Mouse (Mus musculus) retina, adult 2 months (tissue): ENCODE measurements around the gene Trp63.
"Not testable (repeated sequence)": the region's sequence is repeated elsewhere in the genome, so short reads cannot be mapped to it uniquely, and the experiment has no call there.

Source experiments
- DNase-seq: peaks from one replicate; pipeline ENCODE4 v3.0.0-alpha.2; 2012; ENCODE audit warnings: low read depth, low spot score

Gene Trp63

GRCm38 (mm10) chr16:25683531-25684248 is at the start of gene Trp63:
Gene Trp63 (plus strand): TSS chr16:25683763.
- no peak for DNase-seq

GRCm38 (mm10) chr16:25644716-25645115 is 38.8 kb upstream of the Trp63 start:
- not testable (repeated sequence) for DNase-seq

- DNase-seq, result no peak
These were observed 22.9 kb upstream of the Trp63 start for GRCm38 (mm10) chr16:25660510-25661235.

- no peak for DNase-seq
These were observed 20.4 kb upstream of the Trp63 start for GRCm38 (mm10) chr16:25663116-25663515.

DNA sequence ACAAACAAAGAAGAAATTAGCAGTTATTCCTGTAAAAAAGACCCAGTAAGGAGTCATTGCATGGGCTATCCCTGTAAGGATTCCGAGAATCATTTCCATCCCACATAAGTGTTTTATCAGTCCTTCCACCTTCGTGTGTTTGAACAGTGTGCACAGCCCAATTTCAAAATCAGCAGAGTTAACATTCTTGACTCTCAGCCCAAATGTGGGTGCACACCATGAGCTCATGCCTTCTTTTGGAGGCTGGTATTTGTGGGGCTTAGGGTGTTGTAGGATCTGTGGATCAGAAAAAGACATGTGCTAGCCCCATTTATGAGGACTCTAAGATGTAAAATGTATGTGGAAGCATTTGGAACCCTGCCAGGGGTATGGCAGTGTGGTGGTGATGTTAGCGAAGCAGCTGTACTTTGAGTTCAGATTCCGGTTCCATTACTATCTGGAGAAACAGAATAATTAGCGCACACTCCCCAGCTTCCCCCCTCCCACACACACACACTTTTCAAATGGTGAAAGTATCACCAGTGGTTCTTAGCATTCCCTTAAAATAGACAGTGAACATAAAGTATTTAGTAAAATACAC is 9.6 kb upstream of the Trp63 start:
- no peak for DNase-seq

- DNase-seq, result no peak
These were observed 3.2 kb upstream of the Trp63 start for GRCm38 (mm10) chr16:25680369-25680768.

- DNase-seq, result no peak
These were observed 1.0 kb upstream of the Trp63 start for GRCm38 (mm10) chr16:25682533-25682932.

- DNase-seq, result no peak
These were observed 1.0 kb downstream of the Trp63 start for GRCm38 (mm10) chr16:25684572-25684971.

DNA sequence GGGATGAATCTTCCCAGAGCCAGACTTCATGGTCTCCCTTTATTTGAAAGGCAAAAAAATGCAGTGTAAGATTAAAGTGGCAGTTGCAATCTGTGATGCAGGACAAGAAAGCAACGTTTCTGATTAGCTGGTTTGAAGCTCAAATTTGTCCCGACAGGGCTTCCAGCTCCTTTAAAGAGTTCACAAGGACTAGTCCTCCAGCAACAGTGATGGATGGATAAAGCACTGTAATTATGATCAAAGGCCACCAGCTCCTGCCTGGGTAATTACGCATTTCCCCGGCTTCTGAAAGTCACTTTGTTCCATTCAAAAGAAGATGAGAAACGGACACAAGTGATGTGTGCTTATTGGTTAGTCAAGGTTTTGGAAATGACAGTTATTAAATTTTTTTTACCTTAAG is 7.0 kb downstream of the Trp63 start:
- DNase-seq, result no peak

DNA sequence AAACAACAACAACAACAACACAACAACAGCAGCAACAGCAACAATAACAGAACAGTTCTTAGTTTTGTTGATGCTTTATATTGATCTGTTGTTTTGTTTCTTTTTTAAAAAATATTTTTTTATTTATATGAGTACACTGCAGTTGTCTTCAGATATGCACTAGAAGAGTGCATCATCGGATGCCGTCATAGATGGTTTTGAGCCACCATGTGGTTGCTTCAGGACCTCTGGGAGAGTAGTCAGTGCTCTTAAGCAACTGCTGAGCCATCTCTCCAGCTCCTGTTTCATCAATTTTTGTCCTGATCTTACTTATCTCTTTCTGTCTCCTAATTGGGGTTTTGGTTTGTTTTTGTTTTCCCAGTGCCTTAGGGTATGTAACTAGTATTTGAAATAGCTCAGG is 17.7 kb downstream of the Trp63 start:
- DNase-seq, result no peak

GRCm38 (mm10) chr16:25706260-25706659 is 22.7 kb downstream of the Trp63 start:
- no peak for DNase-seq

DNA sequence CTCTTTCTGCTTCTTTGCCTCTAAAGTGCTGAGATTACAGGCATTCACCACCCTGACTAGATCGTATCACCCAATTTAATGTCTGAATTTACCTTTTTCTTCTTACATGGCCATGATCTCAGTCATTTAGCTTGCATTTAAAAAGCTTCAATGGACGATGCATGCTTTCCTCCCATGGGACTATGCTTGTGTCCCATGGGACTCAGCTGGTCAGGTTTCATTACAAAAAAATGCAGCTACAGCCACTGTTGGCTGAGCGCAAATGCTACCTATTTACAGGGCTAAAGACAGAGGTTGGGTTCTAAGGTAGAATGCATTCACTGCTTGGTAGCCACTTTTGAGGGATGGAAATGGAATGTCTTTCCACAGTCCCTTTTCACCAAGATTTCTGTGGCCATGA is 32.2 kb downstream of the Trp63 start:
- DNase-seq, result no peak

DNA sequence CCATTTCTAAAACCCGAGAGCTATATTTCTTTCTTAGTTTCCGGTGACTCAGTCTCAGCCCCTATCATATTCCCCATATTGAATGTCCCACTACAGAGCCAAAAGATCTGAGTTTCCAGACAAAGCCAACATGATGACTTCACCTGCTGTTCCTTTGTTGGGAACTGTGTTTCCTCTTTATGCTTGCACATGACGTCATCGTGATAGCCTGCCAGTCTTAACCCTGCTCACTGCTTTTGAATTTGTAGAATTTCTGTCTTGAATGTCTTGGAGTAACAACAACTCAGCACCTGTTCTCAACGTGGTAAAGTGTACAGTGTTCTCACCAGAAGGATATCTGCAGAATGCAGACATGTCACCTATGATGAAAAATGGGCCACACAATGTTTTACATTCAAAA is 39.6 kb downstream of the Trp63 start:
- DNase-seq, result no peak

GRCm38 (mm10) chr16:25727001-25727400 is 43.4 kb downstream of the Trp63 start:
- no peak for DNase-seq

- DNase-seq, result no peak
These were observed 44.5 kb downstream of the Trp63 start for GRCm38 (mm10) chr16:25727957-25728506.

DNA sequence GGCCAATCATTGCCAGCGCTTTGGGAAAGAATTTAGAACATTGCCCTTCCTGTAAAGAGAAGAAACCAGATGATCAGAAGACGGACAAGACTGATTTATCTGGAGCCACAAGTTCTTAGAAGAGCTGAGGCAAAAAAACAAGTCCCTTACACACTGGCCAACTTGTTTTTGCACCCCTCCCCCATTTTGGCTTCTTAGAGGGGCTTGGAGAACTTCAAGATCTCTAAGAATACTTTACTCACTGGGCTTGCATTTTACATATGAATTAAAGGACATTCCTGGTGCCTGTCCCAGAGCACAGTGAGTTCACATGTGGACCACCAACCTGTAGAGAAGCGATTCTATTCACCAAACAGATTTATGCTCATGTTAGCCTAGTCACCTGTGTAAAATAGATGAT is 53.3 kb downstream of the Trp63 start:
- no peak for DNase-seq

GRCm38 (mm10) chr16:25737623-25738050 is 54.1 kb downstream of the Trp63 start:
- DNase-seq, result no peak

GRCm38 (mm10) chr16:25746807-25747206 is 63.2 kb downstream of the Trp63 start:
- no peak for DNase-seq

- no peak for DNase-seq
These were observed 68.3 kb downstream of the Trp63 start for GRCm38 (mm10) chr16:25751866-25752265.

GRCm38 (mm10) chr16:25758108-25758507 is 74.5 kb downstream of the Trp63 start:
- DNase-seq, result no peak

- no peak for DNase-seq
These were observed 82.0 kb downstream of the Trp63 start for GRCm38 (mm10) chr16:25765549-25765948.

GRCm38 (mm10) chr16:25774611-25775010 is 91.0 kb downstream of the Trp63 start:
- DNase-seq, result no peak
